Mouse (Mus musculus) megakaryocyte, embryonic 14.5 days (primary cell): Measurements from ENCODE around the gene Rbpjl. TPM values are rescaled to one million over a fixed set of nuclear protein-coding genes. Genes with fewer than 3 reads are reported as not detected.

Experiments
- H3K27me3 ChIP-seq: replicated peaks from 2 replicates; pipeline ENCODE3; 2012; ENCODE audit warnings: inconsistent platforms
- H3K36me3 ChIP-seq: replicated peaks from 2 replicates; pipeline ENCODE3; 2012; ENCODE audit warnings: low read length, inconsistent platforms, mixed read lengths
- H3K4me1 ChIP-seq: 2 replicates; pipeline ENCODE4 v1.6.1; 2012; ENCODE audit warnings: inconsistent platforms
- H3K4me3 ChIP-seq: replicated peaks from 2 replicates; pipeline ENCODE3; 2012; ENCODE audit warnings: moderate library complexity, mild to moderate bottlenecking, inconsistent platforms
- H3K9me3 ChIP-seq: 2 replicates; pipeline ENCODE4 v1.6.1; 2012; ENCODE audit warnings: inconsistent platforms
- FLI1 ChIP-seq: IDR thresholded peaks from 2 replicates; pipeline ENCODE4 v1.6.1; 2012; ENCODE audit warnings: low read length, inconsistent platforms, mixed read lengths
- GATA1 ChIP-seq: IDR thresholded peaks from 3 replicates; pipeline ENCODE4 v1.6.1; 2012; ENCODE audit warnings: mixed read lengths, low read length, inconsistent platforms, borderline replicate concordance
- polyA plus RNA-seq: library from polyadenylated mRNA; stranded (reverse); fragments of >175 nt; gene quantifications from 2 replicates; pipeline ENCODE4 v1.2.3, GENCODE M21; 2012; ENCODE audit warnings: low replicate concordance; ENCODE audit not compliant: insufficient read depth

The Rbpjl gene
- polyA plus RNA-seq, 1 experiment = 0.18 TPM

- no peak for TF ChIP-seq FLI1
- TF ChIP-seq GATA1 = no peak
- Histone ChIP-seq H3K4me1 (peaks cover 16% of the 10 kb centered on the region), H3K27me3 (peaks cover 90% of the 10 kb centered on the region), H3K9me3 (no peaks in the 10 kb centered on the region), H3K36me3 (no peaks in the 10 kb centered on the region), H3K4me3 (no peak overlapping the region)
Measured at GRCm38 (mm10) chr2:164435216-164436090, 32.5 kb downstream of the Rbpjl start.

DNA sequence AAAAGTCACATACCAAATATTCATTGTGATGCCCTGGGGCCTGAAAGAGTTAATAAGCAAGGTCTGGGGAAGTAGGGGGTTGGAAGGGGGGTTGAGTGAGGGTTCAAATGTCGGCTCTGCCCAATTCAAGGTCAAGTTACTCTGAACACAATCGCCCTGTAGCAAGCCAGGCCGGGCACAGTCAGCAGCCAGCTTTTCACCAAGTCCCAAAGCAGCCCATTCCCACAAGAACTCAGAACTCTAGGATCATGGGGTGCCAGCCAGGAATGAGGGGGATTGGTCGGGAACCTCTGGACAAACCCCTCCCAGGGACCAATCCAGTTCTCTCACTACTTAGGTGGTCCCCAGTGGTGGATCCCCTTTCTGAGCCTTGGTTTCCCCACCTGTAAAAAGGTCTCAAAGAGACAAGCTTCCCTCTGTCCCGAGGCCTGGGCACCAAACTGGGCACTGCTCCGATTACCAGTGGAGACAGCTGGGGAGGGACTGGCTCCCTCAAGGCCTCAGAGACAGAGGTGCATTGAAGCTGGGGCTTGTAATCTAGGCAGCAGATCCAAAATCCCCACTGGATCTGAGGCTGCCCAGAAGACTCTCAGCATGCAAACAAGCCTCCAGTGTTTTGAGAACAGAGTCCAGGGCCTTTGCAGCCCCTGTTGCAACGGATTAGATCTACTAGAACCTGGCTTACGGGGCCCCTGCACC, 33.4 kb downstream of the Rbpjl start:
- Histone ChIP-seq H3K36me3 (no peaks in the 10 kb centered on the region), H3K4me1 (peaks cover 19% of the 10 kb centered on the region), H3K4me3 (no peak overlapping the region), H3K9me3 (no peaks in the 10 kb centered on the region), H3K27me3 (peaks cover 92% of the 10 kb centered on the region)
- no peak for TF ChIP-seq FLI1
- no peak for TF ChIP-seq GATA1

- TF ChIP-seq GATA1 = no peak
- no peak for TF ChIP-seq FLI1
- Histone ChIP-seq H3K36me3 (no peaks in the 10 kb centered on the region), H3K4me1 (peaks cover 21% of the 10 kb centered on the region), H3K4me3 (no peak overlapping the region), H3K9me3 (no peaks in the 10 kb centered on the region), H3K27me3 (peaks cover 93% of the 10 kb centered on the region)
Measured at GRCm38 (mm10) chr2:164436961-164437360, 34.0 kb downstream of the Rbpjl start.

GRCm38 (mm10) chr2:164437710-164438109, 34.8 kb downstream of the Rbpjl start:
- Histone ChIP-seq H3K36me3 (no peaks in the 10 kb centered on the region), H3K4me1 (peaks cover 18% of the 10 kb centered on the region)
- TF ChIP-seq FLI1 (no peak), GATA1 (no peak)

DNA sequence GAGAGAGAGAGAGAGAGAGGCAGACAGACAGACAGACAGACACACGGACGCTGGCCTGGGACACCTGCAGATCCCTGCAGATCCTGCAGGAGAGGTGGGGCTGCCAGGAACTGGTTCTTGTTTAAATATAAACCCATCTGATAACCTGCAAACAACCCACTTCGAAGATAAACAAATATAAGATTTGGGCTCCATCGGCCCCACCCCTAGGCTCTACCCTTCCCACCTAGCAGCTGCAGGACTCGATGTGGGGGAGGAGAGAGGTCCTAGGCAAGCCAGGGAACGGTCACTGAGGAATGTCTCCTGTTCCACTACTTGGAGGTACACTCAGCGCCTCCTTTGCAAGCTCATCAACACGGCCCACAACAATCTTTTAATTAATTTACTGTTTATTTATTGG, 35.3 kb downstream of the Rbpjl start:
- Histone ChIP-seq H3K36me3 (no peaks in the 10 kb centered on the region), H3K9me3 (no peaks in the 10 kb centered on the region), H3K4me1 (peaks cover 20% of the 10 kb centered on the region), H3K27me3 (peaks cover 94% of the 10 kb centered on the region), H3K4me3 (no peak overlapping the region)
- no peak for TF ChIP-seq FLI1
- TF ChIP-seq GATA1 = no peak

More at GRCm38 (mm10) chr2:164437710-164438109, 34.8 kb downstream of the Rbpjl start:
- H3K4me3 ChIP-seq = no peak overlapping the region
- H3K27me3 ChIP-seq = peaks cover 93% of the 10 kb centered on the region
- no peaks in the 10 kb centered on the region for H3K9me3 ChIP-seq

DNA sequence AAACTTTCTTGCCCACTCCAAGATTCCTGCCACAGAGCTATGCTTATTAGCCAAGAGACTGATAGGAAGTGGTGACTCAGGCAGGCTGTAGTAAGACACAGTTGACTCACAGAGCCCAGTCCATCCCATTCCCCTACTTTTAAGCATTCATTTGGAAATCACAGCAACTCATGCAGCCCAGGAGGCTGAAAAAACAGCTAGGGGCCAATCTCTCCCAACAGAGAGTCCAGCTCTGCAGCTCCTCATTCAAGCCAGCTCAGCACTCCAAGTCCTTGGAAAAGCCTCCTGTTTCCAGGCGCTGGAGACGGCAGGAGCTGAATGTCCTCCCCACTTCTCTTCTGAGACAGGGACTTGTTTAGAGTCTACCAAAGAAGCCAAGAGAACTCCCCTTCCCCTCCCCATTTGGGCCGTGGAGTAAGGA, 36.1 kb downstream of the Rbpjl start:
- Histone ChIP-seq H3K36me3 (no peaks in the 10 kb centered on the region), H3K27me3 (peaks cover 94% of the 10 kb centered on the region), H3K4me3 (no peak overlapping the region), H3K9me3 (no peaks in the 10 kb centered on the region), H3K4me1 (peaks cover 23% of the 10 kb centered on the region)
- no peak for TF ChIP-seq FLI1
- TF ChIP-seq GATA1 = no peak

GRCm38 (mm10) chr2:164440314-164440713, 37.4 kb downstream of the Rbpjl start:
- Histone ChIP-seq H3K27me3 (peaks cover 92% of the 10 kb centered on the region), H3K36me3 (no peaks in the 10 kb centered on the region), H3K9me3 (no peaks in the 10 kb centered on the region), H3K4me3 (no peak overlapping the region), H3K4me1 (peaks cover 23% of the 10 kb centered on the region)
- TF ChIP-seq GATA1 = no peak
- TF ChIP-seq FLI1 = no peak

- peak overlapping the region; percentile 55 for H3K4me3 ChIP-seq
- TF ChIP-seq FLI1 = no peak
- TF ChIP-seq GATA1 = no peak
- H3K4me1 ChIP-seq = peaks cover 23% of the 10 kb centered on the region
- H3K9me3 ChIP-seq = no peaks in the 10 kb centered on the region
- H3K27me3 ChIP-seq = peaks cover 91% of the 10 kb centered on the region
- H3K36me3 ChIP-seq = no peaks in the 10 kb centered on the region
Measured at GRCm38 (mm10) chr2:164441155-164441554, 38.2 kb downstream of the Rbpjl start.

- peak overlapping the region; percentile 87 for H3K4me3 ChIP-seq
- TF ChIP-seq GATA1 (no peak), FLI1 (no peak)
- H3K36me3 ChIP-seq = no peaks in the 10 kb centered on the region
- peaks cover 87% of the 10 kb centered on the region for H3K27me3 ChIP-seq
- H3K4me1 ChIP-seq = peaks cover 23% of the 10 kb centered on the region
- no peaks in the 10 kb centered on the region for H3K9me3 ChIP-seq
Measured at GRCm38 (mm10) chr2:164441731-164442130, 38.8 kb downstream of the Rbpjl start.

DNA sequence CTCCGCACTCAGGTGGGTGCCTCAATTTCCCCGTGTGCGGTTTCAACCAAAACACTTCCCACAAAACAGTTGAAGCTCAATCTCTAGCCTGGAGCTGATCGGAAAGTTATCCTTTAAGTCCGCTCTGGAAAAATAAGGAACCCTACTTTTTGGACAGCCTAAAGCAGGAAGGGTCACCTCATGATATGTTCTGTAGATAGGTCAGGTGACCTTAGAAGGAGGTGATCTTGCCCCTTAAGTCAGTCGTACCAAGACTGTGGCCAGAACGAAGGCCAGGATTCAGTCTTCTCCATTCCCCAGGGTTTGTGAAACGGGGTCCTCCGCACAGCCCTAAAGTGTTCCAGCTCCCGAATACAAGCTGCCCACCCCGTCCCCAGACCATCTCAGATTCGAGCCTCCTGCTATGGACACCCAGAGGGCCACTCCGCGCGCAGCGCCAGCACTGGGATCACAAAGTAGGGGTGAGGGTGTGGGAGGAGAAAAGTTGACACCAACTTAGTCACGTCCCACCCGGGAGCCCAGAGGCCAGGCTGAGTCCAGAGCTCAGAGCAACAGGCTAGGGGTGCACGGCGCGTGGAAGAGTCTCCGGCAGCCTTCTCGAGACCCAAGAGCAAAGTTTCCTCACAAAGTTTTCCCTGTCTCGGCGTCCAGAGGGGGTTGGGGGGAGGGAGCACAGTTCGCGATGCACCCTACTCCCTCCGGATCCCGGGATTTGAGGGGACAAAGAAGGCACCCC, 39.5 kb downstream of the Rbpjl start:
- peaks cover 83% of the 10 kb centered on the region for H3K27me3 ChIP-seq
- no peaks in the 10 kb centered on the region for H3K9me3 ChIP-seq
- H3K4me1 ChIP-seq = peaks cover 23% of the 10 kb centered on the region
- no peaks in the 10 kb centered on the region for H3K36me3 ChIP-seq
- H3K4me3 ChIP-seq = peak overlapping the region; percentile 87
- TF ChIP-seq GATA1 = no peak
- TF ChIP-seq FLI1 = no peak
